Mouse (Mus musculus) layer of hippocampus, postnatal 25 days (tissue): Measurements from ENCODE around the gene Galnt14. TPM values are rescaled to one million over a fixed set of nuclear protein-coding genes. Genes with fewer than 3 reads are reported as not detected.

Source experiments
- DNase-seq, 2 experiments: peaks; one replicate each; pipeline ENCODE4 v3.0.0; 2022; ENCODE audit warnings: mixed read lengths in 2 of 2, low spot score in 1 of 2; ENCODE audit errors: extremely low spot score in 1 of 2
- total RNA-seq, 2 experiments: library from RNA; stranded (reverse); gene quantifications; 2 replicates each; pipeline ENCODE4 v1.2.3; 2021

Galnt14 gene
- 10 to 100 TPM; 18.9 to 21.9 TPM for total RNA-seq

DNA sequence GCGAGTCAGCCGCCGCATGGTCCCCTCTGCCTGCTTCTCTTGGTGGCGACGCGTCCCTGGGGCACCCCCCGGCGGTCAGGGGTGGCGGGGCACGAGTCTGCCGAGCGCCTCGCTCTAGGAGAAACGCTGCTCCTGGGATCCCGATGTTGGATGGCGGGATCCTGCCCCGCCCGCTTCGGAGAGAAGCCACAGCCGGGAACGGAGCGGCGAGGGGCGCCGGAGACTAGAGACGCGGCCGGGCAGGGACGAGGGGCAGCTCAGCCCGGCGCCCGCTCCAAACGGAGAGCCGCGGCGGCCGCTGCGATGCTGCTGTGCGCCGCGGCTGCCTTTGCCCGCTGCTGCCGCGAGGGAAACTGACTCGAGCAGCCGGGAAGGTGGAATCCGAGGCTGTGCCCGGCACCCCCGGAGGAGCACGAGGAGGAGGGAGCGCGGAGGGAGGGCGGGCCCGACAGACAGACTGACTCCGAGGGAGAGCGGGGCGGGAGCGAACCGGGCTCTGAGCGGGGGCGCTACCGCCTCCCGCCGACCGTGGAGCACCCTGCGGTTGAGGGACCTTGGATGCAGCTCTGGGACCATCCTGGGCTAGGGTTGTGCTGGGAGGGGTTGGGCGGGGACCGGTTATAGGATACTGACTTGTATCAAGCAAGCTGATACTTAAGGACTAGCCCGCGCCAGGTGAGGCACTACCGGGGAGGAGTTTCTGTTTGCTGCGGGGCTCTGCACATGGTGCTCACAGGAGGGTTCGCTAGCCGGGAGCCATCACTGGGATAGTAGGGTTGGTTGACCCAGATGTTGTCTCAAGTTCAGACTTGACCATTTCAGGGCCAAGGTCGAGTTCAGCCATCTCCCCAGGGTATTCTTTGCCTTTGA, at the start of gene Galnt14:
TSS of gene Galnt14 (minus strand) at position 412 of the 870 bp plus-strand sequence.
- peak in 1 of 2 experiments; percentile 65 for DNase-seq

DNA sequence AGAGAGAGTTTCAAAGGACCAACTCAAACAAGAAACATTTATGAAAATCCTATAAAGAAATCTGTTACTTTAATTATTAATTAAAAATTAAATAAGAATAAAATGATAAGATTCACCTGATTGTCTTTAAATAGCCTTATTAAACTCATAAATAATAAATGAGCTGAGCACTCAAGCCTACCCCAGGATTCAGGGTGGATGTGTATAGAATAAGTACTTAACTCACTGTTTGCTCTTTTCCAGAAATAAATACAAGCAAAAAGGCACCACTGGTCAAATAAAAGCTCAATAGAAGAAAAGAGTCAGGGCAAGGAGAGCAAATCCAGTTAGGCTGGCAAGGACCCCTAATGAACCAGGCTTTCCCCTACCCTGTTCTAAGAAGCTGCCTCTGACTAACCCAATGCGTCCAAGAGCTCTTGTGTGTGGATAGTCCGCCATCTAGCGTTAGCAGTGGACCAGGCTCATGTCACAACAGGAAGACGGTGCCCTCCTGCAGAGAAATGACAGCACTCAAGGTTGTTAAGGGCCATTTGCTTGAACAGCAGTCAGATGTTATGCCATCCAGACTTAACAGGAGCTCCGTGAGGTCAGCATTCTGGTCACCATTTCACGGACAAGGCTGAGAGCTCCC, 33.5 kb upstream of the Galnt14 start:
- peak; percentile 58 to 83 for DNase-seq

DNA sequence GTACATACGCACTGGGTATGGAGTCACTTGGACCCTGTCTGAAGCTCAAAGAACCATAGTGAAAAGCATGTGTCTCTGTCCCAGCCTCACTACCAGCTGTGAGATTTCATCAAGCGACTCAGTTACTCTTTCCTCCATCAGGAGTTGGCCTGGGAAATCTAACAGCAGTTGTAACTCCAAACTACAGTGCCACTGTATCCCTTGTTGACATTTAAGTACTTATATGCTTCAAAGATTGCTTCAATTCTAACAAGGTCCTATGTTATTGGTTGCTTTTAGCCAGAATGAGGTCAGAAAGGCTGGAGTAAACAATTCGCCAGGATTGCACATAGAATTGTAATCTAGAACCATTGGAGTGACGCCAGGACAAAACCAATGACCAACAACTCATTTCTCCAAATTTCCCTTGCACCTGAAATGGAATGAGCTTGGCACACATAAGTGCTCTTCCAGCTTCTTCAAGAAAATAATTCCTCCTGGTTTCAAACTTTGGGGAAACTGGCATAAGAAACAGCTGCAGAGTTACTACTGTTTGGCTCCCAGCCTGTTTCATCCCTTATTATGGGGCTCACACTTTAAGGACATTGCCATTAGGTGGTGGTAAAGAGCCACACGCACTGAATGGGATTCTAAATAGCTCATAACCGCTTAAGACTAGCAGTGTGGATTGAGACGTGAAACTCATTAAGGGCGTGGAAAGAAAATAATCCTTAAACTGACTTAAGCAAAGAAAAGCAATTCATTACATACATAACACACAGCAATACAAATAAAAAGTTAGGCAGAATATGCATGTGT, 13.8 kb upstream of the Galnt14 start:
- no peak for DNase-seq

DNA sequence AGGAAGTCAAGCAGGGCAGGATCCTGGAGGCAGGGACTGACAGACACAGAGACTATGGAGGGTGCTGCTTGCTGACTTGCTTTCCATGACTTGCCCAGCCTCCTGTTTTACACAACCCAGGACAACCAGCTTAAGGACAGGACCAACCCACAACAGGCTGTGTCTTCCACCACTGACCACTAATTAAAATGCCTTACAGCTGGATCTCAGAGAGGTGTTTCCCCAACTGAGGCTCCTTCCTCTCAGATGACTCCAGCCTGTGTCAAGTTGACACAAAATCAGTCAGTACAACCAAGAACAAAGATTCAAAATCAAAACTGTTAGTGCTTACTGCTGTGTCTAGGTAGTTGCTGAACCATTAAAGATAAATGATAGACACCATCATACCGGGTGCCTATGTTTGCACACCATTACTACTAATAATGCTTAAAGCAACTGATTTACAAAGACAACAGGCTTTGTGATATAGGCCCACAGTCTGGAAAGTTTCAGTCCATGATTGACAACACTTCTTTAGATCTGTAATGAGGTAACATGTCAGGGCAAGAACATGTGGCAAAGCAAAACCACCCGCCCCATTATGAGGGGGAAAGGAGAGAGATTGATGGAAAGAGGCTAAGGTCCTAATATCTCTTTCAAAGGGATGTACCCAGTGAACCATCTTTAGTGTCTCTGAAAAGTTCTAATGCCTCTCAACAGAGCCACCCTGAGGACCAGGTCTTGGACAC, 8.9 kb upstream of the Galnt14 start:
- no peak for DNase-seq

DNA sequence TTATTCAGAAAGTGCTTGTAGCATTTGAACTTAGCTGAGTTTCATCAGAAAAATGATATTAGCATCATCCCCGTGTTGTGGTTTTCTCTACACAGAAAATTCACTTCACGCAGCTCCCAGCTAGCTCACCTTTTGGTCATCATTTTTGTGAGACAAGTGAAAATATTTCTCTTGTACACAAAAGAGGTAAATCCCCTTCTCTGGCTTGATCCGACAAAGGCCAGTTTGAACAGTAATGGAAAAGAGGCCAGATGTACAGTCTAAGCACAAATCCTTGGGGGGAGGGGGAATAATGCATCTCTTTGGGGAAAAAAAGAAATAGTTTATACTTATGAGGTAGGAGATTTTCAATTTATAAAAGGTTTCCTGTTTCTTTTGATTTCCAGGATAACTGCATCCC, 6.4 kb upstream of the Galnt14 start:
- DNase-seq: no peak

DNA sequence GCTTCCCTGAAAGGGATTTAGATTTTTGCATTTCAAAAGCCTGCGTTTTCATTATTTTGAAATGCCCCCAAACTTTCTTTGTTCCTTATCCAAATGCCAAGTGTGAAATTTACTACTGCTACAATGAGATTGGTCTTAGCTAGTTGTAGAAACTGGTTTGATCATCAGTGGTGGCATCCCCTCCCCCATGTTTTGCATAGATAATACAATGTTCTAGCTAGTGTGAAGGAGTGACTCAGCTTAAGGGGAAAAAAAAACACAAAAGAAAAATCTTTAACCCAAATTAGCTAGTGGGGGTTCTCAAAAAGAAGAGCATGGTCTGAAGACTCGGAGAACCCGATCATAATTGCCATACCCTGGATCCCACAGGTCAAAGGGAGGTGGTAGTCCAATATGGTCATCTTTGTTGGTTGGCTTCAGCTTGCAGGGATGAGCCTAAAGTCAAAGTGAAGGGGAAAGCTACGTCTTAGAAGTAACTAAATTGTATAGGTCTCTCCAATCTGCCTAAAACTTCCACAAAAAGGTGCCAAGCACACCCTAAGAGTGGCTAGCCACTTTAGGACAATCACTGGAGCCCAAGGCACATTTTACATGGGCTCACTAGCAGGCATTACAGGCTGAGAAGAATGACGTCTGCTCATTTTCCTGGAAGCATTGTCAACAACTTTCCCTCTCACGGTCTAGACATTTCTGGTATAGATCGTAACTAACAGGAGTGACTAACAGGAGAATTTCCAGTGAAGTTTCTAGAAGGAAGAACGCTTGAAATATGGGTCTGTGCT, 4.4 kb upstream of the Galnt14 start:
- no peak for DNase-seq

DNA sequence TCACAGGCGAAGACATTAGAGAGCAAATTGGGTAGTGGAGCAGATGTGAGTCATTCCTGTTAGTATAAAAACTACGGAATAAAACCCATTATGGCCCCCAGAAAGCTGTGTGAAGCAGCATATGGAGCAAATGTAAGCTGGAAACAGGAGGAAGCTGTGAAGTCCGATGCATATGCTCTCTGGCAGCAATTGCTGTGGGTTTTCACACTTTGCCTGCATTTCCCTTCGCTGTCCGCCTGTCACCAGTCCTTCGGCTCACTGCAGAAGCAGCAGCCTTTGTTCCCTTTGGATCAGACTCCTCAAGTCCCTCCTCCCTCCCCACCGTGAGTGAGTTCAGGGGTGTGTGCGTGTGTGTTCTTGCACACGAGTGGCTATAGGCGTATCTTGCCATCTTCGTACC, 3.1 kb upstream of the Galnt14 start:
- DNase-seq: no peak

DNA sequence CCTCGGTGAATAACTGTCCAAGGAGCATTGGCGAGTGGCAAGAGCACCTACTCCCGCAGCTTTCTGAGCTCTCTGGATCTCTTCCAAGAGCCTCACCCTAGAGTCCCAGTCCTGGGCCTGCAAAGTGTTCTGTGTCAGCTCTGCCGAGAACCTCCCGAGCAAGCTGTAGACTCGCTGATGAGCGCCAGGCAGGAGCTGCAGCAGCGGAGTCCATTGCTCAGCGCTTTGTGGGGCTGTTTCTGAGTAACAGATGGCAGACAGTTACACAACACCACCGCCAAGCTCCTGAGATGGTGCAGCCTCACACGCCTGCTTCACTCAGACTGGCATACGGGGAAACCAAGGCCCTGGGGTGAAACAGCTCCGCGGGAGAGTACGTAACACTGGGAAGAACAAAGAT, 1.7 kb upstream of the Galnt14 start:
- DNase-seq: peak; percentile 39 to 51

DNA sequence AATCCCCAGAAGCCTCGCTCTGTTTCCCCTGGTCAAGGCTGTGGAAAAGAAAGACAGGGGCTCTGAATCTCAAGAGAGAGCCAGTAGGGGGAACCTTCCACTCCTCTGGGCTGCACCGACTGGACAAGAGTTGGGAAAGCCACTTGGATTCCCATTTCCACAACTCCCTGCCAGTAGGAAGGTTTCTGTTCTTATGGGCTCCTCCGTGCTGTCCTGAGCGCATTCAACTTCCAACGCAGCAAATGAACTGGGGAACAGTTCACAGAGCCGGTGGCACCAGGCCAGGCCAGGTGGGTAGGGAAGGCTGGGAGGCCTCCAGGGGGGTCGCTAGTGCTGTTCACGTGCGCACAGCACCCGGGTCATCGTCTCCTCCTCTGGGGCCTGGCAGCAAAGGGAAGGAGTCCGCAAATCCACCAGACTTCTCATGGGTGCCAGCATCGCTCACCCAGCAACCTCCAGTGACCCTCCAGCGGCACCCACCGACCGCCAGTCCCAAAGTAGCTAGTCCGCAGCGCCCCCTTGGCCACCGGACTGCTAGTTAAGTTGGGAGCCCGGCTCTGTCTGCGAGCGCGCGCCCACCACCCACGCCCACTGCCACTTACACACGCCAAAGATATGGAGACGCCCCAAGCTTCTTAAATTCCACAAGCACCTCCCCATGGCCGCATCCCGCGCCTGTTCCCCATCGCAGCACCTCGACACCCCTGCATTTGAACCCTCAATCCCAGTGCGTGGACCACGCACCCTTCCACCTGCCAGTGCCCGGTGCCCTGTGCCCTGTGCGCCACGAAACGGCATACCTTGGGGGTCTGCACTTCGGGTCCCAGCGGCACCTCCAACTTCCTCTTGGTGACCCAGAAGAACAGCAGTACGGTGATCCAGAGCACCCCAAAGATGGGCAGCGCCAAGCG, 867 bp downstream of the Galnt14 start:
- peak; percentile 37 to 70 for DNase-seq

DNA sequence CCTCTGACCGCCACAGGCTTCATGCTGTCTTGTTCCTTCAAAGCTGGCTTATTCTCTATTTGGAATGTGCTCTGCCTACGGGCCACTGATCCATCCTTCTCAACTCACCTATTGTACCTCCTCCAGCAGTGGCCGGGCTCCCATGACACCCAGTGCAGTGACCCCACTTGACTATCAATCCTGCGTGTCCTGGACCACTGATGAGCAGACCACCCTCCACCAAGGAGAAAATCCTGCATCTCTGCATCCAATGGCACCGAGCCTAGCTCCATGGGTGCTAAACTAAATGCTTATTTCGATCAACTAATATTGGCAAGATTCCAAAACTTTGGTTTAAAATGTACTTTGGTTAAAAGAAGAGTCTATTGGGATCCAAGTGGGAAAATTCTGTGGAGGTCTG, 1.8 kb downstream of the Galnt14 start:
- no peak for DNase-seq

DNA sequence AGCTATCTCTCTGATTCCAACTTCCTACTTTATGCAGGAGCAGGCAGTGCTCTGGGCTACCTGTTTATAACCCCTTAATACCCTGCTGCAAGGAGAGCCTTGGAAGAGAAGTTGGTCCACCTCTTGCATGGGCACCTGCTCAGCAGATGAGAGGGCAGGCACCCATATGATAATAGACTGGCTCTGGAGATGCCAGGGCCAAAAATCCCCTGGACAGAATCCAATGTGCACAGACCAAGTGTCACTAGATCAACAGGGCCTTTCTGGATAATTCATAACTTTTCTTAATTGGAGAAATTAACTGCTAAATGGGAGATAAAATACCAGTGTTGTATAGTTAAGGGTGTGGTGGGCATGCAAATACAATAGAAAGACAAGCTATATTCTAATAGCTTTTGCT, 6.7 kb downstream of the Galnt14 start:
- DNase-seq: no peak

DNA sequence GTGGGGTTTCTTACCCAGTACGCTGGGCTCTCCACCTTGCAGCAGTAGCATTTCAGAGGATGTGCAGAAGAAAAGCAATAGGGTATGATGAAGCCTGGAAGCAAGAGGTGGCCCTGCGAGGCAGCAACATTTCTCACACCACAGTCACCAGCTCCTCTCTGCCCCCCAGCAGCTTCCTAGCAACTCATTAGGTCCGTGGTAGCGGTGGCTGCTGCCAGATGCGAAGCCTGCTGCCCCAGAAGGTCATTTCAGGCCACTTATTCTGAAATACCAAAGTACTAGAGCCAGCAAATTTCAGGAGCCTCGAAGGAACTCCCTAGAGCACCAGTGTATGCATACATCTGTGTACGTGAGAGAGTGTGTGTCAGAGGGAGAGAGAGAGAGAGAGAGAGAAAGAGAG, 9.2 kb downstream of the Galnt14 start:
- no peak for DNase-seq

DNA sequence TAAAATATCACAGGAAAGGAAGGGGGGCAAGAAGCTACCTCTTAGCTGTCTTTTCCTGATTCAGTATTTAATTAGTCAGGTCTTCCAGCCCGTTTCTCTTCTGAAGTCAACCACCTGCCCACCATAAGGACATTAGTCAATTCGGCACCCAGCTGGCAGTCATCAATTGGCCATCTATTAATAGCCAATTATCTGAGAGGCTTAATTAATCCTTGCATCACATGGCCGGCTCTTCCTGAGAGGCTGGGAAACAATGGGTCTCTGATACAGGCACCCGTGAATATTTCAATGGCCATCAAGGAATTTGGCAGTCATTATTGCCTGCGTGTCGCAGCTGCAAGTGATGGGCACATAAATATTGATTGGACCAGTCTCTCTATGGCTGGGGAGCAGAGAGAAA, 10.4 kb downstream of the Galnt14 start:
- DNase-seq: no peak

DNA sequence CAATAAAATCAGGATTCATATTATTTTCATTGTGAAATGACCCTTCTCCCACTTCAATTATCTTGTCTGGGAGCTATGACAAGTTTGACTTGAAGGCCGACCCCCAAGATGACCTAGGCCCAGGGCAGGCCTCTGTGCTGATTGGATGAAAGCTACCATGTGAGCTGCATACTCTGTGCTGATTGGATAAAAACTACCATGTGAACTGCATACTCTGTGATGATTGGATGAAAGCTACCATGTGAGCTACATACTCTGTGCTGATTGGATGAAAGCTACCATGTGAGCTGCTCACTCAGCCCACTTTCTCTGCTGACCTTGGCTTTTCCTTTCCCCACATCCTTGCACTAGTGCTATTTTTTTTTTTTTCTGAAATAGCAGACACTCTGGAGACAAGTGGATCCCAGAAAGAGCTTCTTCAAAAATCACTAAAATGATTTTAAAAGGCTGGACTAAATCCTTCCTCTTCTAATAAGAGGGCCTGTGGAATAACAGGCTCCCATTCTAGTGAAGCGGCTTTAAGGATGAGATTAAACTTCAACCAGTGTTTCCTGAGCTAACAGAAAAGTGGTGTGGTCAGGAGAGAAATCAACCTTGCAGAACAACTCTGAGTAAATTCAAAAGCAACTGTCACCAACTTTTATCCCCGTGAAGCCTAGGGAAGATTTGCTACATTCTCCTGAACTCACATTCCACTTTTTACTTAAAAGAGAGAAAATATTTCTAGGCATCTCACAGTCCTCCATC, 15.9 kb downstream of the Galnt14 start:
- DNase-seq: no peak

DNA sequence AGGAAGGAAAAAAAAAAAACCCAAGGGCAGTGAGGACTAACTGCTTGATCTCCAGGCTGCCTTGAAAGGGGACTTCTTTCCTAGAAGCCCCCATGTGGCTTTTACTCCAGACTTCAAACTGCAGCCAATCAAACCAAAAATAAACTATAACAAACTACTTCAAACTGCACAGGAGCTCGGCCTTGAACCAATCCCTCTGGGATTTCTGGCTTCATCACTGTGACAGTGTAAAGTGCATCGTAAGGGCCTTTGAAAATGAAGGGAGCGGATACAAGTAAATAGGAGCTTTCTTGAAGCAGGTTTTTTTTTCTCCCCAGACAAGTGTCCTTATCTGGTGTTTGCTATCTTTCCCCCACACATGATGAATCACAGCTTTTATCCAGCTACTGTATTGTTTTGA, 22.0 kb downstream of the Galnt14 start:
- DNase-seq: no peak

DNA sequence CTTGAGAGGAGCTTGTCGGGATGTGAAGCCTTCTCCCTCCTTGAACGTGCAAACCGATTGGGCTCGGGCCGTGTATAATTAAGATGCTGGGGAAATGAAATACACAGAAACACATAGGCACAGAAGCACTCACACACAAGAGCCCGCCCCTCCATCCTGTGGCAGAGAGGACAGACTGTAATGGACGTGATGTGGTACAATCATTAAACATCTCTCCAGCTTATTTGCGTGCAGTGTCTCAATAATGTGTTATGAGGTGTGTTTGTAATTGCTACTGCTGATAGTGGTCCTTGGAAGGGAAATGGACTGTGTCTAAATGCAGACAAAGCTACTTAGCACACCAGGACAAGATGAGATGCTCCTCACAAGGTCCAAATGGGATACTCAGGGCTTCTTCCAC, 24.0 kb downstream of the Galnt14 start:
- DNase-seq: no peak

DNA sequence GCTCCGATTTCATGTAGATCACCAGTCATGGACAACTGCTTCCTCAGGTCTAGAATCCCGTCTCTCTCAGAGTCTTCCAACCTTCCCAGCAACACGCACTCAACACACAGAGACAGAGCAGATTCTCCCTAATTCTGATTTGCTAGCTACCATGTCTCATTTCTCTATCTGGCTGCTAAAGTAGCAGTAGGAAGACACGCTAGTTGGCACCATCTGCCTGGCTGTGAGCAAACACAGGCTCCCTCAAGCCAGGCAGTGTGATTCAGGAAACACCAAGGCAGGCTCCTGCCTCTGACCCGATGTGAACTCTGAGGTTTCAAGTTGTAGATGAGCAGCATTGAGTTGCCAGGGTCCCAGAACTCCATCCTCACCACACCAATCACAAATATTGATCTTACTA, 25.5 kb downstream of the Galnt14 start:
- no peak for DNase-seq

DNA sequence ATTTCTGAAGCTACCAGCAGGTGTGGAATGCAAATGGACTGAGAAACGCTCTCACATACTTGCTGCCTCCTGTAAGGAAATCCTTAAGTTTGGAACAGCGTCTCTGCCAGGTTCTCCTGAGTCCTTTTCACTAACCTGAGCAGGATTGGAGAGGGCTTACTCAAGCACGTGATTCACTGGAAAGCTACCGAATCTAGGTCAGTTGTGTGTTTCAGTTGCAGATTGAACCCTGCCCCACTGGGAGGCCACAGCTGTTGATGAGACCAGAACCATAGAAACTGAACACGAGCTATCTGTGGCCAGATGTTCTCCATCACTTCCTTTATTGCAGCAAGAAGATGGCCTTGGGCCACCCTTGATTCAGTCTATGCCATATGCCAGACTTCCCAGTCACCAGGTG, 38.3 kb downstream of the Galnt14 start:
- DNase-seq: no peak
